Comparison of ENCODE assay signal across 12 mouse cellular contexts in genomic region chr13:44232716-44233051, GRCm38 (mm10).
A peak's percentile ranks its signal among the peaks of the same experiment; 100 is the strongest.
DNase-seq lines count a peak whose midpoint lies in the region; ATAC-seq lines count a peak whose summit lies in the region.
"Had no signal": no experiment of that assay in that cellular context is flagged by ENCODE, and none has a peak within 500 bp of the region (broad histone marks: within the 10 kb centered on the region; RNA-seq: fewer than 3 reads in every experiment).

No protein-coding gene starts in this region.

- WGBS in neural tube, embryonic 12.5 days, result 79% methylated on average over 6 of the region's 6 CpGs
- 70% methylated on average over 6 of the region's 6 CpGs for WGBS in neural tube, embryonic 15.5 days
- 36% methylated on average over 6 of the region's 6 CpGs for WGBS in embryonic facial prominence, embryonic 15.5 days
- WGBS in limb, embryonic 10.5 days, result 74% methylated on average over 6 of the region's 6 CpGs
- WGBS in neural tube, embryonic 14.5 days, result 70% methylated on average over 6 of the region's 6 CpGs

- H3K27ac ChIP-seq in neural tube, embryonic 12.5 days, result no peak overlapping the region
- H3K27ac ChIP-seq in neural tube, embryonic 15.5 days (replicated peaks), result no peak overlapping the region
- H3K27ac ChIP-seq in embryonic facial prominence, embryonic 15.5 days (replicated peaks), result no peak overlapping the region
- peak overlapping the region; percentile 61 for H3K27ac ChIP-seq in limb, embryonic 10.5 days
- H3K27ac ChIP-seq in neural tube, embryonic 14.5 days (ENCODE audit: low read depth, low read length), result no peak overlapping the region
- H3K27ac ChIP-seq: liver, embryonic 13.5 days had no signal

- H3K9ac ChIP-seq in neural tube, embryonic 12.5 days, result no peak overlapping the region
- no peak overlapping the region for H3K9ac ChIP-seq in neural tube, embryonic 15.5 days (replicated peaks)
- H3K9ac ChIP-seq in embryonic facial prominence, embryonic 15.5 days, result no peak overlapping the region
- H3K9ac ChIP-seq in neural tube, embryonic 14.5 days (replicated peaks; ENCODE audit: low read depth, low read length), result no peak overlapping the region
- H3K9ac ChIP-seq: liver, embryonic 13.5 days had no signal

- 0 out of 2 replicates have a peak, but pooled peaks have one; percentile 9 for ATAC-seq in neural tube, embryonic 12.5 days (ENCODE audit: low FRiP score, low read depth)
- ATAC-seq in neural tube, embryonic 15.5 days (ENCODE audit: low FRiP score), result no peak
- ATAC-seq in embryonic facial prominence, embryonic 15.5 days (ENCODE audit: insufficient number of reproducible peaks, low FRiP score, low TSS enrichment, low read depth), result peak; percentile 1; the same call in 1 of the 2 replicates
- ATAC-seq in neural tube, embryonic 14.5 days (ENCODE audit: low read depth), result peak; percentile 42; the same call in 1 of the 2 replicates

- H3K4me2 ChIP-seq in neural tube, embryonic 12.5 days (replicated peaks), result no peak overlapping the region
- H3K4me2 ChIP-seq in neural tube, embryonic 15.5 days, result no peak overlapping the region
- H3K4me2 ChIP-seq in embryonic facial prominence, embryonic 15.5 days (replicated peaks), result no peak overlapping the region
- H3K4me2 ChIP-seq in neural tube, embryonic 14.5 days (ENCODE audit: low read depth, low read length), result no peak overlapping the region
- H3K4me2 ChIP-seq: liver, embryonic 13.5 days had no signal

- H3K36me3 ChIP-seq in neural tube, embryonic 12.5 days, result no peaks in the 10 kb centered on the region
- H3K36me3 ChIP-seq in neural tube, embryonic 15.5 days, result no peaks in the 10 kb centered on the region
- H3K36me3 ChIP-seq in embryonic facial prominence, embryonic 15.5 days, result no peaks in the 10 kb centered on the region
- H3K36me3 ChIP-seq in limb, embryonic 10.5 days, result no peaks in the 10 kb centered on the region
- no peaks in the 10 kb centered on the region for H3K36me3 ChIP-seq in neural tube, embryonic 14.5 days (ENCODE audit: control insufficient read depth, insufficient read depth, low read length)
- H3K36me3 ChIP-seq: liver, embryonic 13.5 days had no signal

- no peaks in the 10 kb centered on the region for H3K27me3 ChIP-seq in neural tube, embryonic 12.5 days (replicated peaks)
- H3K27me3 ChIP-seq in neural tube, embryonic 15.5 days (replicated peaks), result 0 out of 2 replicates have a peak, but pooled peaks cover 5% of the 10 kb centered on the region
- H3K27me3 ChIP-seq in embryonic facial prominence, embryonic 15.5 days, result peaks cover 5% of the 10 kb centered on the region; the same call in 1 of the 2 replicates
- H3K27me3 ChIP-seq in limb, embryonic 10.5 days (ENCODE audit: low read depth, poor library complexity, severe bottlenecking), result no peaks in the 10 kb centered on the region
- H3K27me3 ChIP-seq in neural tube, embryonic 14.5 days (ENCODE audit: control insufficient read depth, insufficient read depth, low read length), result no peaks in the 10 kb centered on the region
- H3K27me3 ChIP-seq: liver, embryonic 13.5 days had no signal

- H3K4me1 ChIP-seq in neural tube, embryonic 12.5 days, result peaks cover 42% of the 10 kb centered on the region
- H3K4me1 ChIP-seq in neural tube, embryonic 15.5 days, result peaks cover 19% of the 10 kb centered on the region
- H3K4me1 ChIP-seq in embryonic facial prominence, embryonic 15.5 days, result peaks cover 31% of the 10 kb centered on the region
- peaks cover 55% of the 10 kb centered on the region for H3K4me1 ChIP-seq in limb, embryonic 10.5 days
- H3K4me1 ChIP-seq in neural tube, embryonic 14.5 days (ENCODE audit: control insufficient read depth, insufficient read depth, low read length), result peaks cover 14% of the 10 kb centered on the region

- no peaks in the 10 kb centered on the region for H3K9me3 ChIP-seq in neural tube, embryonic 12.5 days
- H3K9me3 ChIP-seq in neural tube, embryonic 15.5 days (replicated peaks), result no peaks in the 10 kb centered on the region
- H3K9me3 ChIP-seq in embryonic facial prominence, embryonic 15.5 days (replicated peaks), result no peaks in the 10 kb centered on the region
- no peaks in the 10 kb centered on the region for H3K9me3 ChIP-seq in limb, embryonic 10.5 days (replicated peaks)
- H3K9me3 ChIP-seq in neural tube, embryonic 14.5 days (ENCODE audit: control insufficient read depth, low read length), result no peaks in the 10 kb centered on the region
- H3K9me3 ChIP-seq: liver, embryonic 13.5 days had no signal

- no peak overlapping the region for H3K4me3 ChIP-seq in neural tube, embryonic 12.5 days
- H3K4me3 ChIP-seq in neural tube, embryonic 15.5 days (replicated peaks), result no peak overlapping the region
- no peak overlapping the region for H3K4me3 ChIP-seq in embryonic facial prominence, embryonic 15.5 days (replicated peaks)
- H3K4me3 ChIP-seq in limb, embryonic 10.5 days, result no peak overlapping the region
- no peak overlapping the region for H3K4me3 ChIP-seq in neural tube, embryonic 14.5 days (ENCODE audit: low read depth, low read length)
- H3K4me3 ChIP-seq: liver, embryonic 13.5 days had no signal

- DNase-seq in limb, embryonic 10.5 days (ENCODE audit: low spot score), result no peak
- no peak for DNase-seq in liver
- DNase-seq in adrenal gland, adult 2 months, result no peak
- DNase-seq: cerebellum, adult 2 months; kidney, adult 8-10 months; liver, embryonic 13.5 days; lung, postnatal 14 days; thymus, adult 18-20 months had no signal
